Mouse (Mus musculus) brain, embryonic 14.5 days (tissue): ENCODE measurements around the gene Mxi1. TPM values are rescaled to one million over a fixed set of nuclear protein-coding genes. Genes with fewer than 3 reads are reported as not detected.

ENCODE experiments used
- DNase-seq: peaks from one replicate; pipeline ENCODE4 v3.0.0-alpha.2; 2011; ENCODE audit warnings: low read depth
- CTCF ChIP-seq: fragments of 200-500 bp; IDR thresholded peaks from 2 replicates; pipeline ENCODE4 v1.5.1; 2012; ENCODE audit warnings: inconsistent platforms, mild to moderate bottlenecking, moderate library complexity, borderline replicate concordance; ENCODE audit not compliant: insufficient read depth, insufficient read length; ENCODE audit errors: extremely low read depth
- POLR2A ChIP-seq: fragments of 200-500 bp; IDR thresholded peaks from 2 replicates; pipeline ENCODE4 v1.6.1; 2012; ENCODE audit warnings: mild to moderate bottlenecking, inconsistent platforms, borderline replicate concordance; ENCODE audit not compliant: poor library complexity, insufficient read depth, insufficient read length, severe bottlenecking; ENCODE audit errors: extremely low read depth
- polyA plus RNA-seq: library from polyadenylated mRNA; depleted of rRNA; stranded (reverse); fragments of >200 nt; gene quantifications from 2 replicates; pipeline ENCODE4 v1.2.3, GENCODE M21; 2012

Gene Mxi1
- polyA plus RNA-seq, 1 experiment = 44.2 TPM

- TF ChIP-seq POLR2A (no peak), CTCF (no peak)
- no peak for DNase-seq
Measured at GRCm38 (mm10) chr19:53364551-53364950, 54.2 kb downstream of the Mxi1 start.

GRCm38 (mm10) chr19:53364963-53365362, 54.6 kb downstream of the Mxi1 start:
- TF ChIP-seq POLR2A (no peak), CTCF (no peak)

GRCm38 (mm10) chr19:53366057-53366775, 55.9 kb downstream of the Mxi1 start:
- no peak for DNase-seq

More at GRCm38 (mm10) chr19:53364963-53365362, 54.6 kb downstream of the Mxi1 start:
- peak; percentile 90 for DNase-seq

GRCm38 (mm10) chr19:53366881-53367280, 56.6 kb downstream of the Mxi1 start:
- peak; percentile 24 for DNase-seq
- no peak for TF ChIP-seq POLR2A
- no peak for TF ChIP-seq CTCF

More at GRCm38 (mm10) chr19:53366057-53366775, 55.9 kb downstream of the Mxi1 start:
- TF ChIP-seq CTCF (no peak), POLR2A (no peak)

- DNase-seq = peak; percentile 88
- TF ChIP-seq POLR2A (no peak), CTCF (peak; percentile 88)
Measured at GRCm38 (mm10) chr19:53369469-53370043, 59.2 kb downstream of the Mxi1 start.

- no peak for DNase-seq
- no peak for TF ChIP-seq POLR2A
- TF ChIP-seq CTCF = no peak
Measured at GRCm38 (mm10) chr19:53370233-53370632, 59.9 kb downstream of the Mxi1 start.

GRCm38 (mm10) chr19:53371666-53372065, 61.3 kb downstream of the Mxi1 start, which contains the start of gene Gm10197:
TSS of gene Gm10197 (minus strand) at chr19:53371766.
- no peak for TF ChIP-seq CTCF
- TF ChIP-seq POLR2A = no peak
- DNase-seq = no peak

GRCm38 (mm10) chr19:53373570-53373969, 63.3 kb downstream of the Mxi1 start:
- no peak for DNase-seq
- TF ChIP-seq POLR2A (no peak), CTCF (no peak)

GRCm38 (mm10) chr19:53375299-53375698, 65.0 kb downstream of the Mxi1 start:
- TF ChIP-seq CTCF (no peak), POLR2A (no peak)

GRCm38 (mm10) chr19:53375816-53376215, 65.5 kb downstream of the Mxi1 start:
- TF ChIP-seq CTCF (no peak), POLR2A (no peak)
- no peak for DNase-seq

More at GRCm38 (mm10) chr19:53375299-53375698, 65.0 kb downstream of the Mxi1 start:
- no peak for DNase-seq

- DNase-seq = no peak
- TF ChIP-seq POLR2A = no peak
- no peak for TF ChIP-seq CTCF
Measured at GRCm38 (mm10) chr19:53377652-53378051, 67.3 kb downstream of the Mxi1 start.

GRCm38 (mm10) chr19:53378421-53378820, 68.1 kb downstream of the Mxi1 start:
- no peak for DNase-seq
- no peak for TF ChIP-seq CTCF
- no peak for TF ChIP-seq POLR2A

- TF ChIP-seq CTCF (no peak), POLR2A (no peak)
- DNase-seq = no peak
Measured at GRCm38 (mm10) chr19:53383336-53383735, 73.0 kb downstream of the Mxi1 start.
